Mouse (Mus musculus) adrenal gland, adult (tissue): ENCODE measurements at regions not wholly inside any gene's neighbourhood (a gene's known extent, or its start where the extent isn't known, plus 50 kb on each side); places are given as distances from the start of the nearest gene placed in this dataset.
"Not testable (repeated sequence)": the region's sequence is repeated elsewhere in the genome, so short reads cannot be mapped to it uniquely, and the experiment has no call there.

Experiments used
- DNase-seq, 2 experiments: peaks; one replicate each; pipeline ENCODE4 v3.0.0; 2022 to 2023; ENCODE audit warnings: low spot score in 1 of 2; ENCODE audit not compliant: inconsistent age in 2 of 2

DNA sequence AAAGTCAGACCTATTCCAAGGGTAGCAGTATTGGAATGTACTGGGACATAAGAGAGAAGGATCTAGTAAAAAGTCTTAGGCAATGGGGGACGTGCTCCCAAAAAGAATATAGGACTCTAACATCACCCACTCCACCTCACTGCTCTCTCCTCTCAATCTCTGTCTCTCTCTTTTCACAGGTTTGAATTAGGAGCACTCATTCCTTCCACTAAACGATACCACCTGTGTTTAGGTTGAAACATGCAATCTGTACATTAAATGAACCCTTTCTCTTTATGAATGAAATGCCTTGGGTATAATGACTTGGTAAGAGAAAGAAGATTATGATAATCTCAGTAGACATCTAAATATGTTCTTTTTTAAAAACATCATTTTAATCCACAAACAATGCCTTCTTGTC lies 129.4 kb downstream of the Zpld1 start:
- DNase-seq, result no peak

DNA sequence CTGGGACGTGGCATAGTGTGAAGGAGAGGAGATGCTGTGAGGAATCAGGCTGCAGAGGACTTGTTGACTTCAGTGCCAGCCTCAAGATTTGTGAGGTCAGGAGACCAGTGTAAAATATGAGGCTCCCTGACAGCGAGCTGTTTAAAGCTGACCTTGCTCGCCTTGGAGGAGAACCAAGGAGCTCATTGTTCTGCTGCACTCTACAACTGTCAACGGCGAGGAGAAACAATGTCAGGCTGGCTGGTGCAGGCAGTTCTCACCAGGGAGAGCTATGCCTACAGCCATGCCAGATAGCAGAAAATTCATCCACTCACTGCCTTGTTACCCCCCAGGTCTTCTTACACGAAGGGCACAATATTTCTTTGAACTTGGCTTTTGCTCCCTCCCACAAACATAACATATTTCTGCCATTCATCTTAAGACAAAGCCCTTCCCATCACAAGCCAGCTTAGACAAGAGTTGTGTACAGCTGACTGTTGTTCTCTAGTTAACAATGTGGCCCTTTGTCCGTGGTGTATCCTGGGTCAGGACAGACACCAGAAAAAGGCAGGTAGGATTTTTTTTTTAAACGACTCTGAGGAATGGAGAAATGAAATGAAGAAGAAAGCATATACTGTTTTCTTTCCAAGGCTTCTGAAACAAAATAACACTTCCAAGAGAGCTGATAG lies 131.5 kb downstream of the Zpld1 start:
- DNase-seq, result peak; percentile 8 to 72

DNA sequence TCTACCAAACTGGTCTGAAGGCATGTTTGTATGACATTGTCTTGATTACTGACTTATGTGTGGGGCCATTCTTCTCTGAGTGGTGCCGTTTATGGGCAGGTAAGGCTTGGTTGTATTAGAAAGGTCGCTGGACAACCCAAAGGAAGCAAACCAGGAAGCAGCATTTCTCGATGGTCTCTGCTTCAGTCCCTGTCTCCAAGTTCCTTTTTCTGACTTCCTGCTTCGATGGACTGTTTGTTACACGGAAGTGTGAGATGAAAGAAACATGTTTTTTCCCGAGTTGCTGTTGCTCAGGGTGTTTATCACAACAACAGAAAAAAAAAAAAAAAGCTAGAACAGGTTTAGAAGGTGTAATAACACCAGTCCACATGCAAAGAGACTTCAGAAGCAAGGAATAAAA lies 134.9 kb downstream of the Zpld1 start:
- DNase-seq, result no peak

DNA sequence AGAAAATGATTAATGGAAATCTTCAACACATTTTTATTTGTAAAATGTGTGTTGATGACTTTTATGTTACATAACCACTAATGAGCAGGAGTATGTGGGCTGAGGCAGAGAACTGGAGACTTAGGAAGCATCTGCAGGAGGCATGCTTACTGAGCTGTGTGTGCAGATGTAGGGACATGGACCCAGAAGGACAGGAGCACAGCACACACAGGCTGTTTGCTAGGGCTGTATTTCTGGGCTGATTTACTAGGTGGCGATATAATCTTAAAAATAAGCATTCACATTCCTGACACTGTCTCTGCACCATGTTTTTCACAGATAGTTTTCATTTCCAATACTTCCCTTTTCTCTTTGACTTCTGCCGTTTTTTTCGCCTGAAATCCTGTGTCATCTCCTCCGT lies 146.1 kb downstream of the Zpld1 start:
- DNase-seq, result peak in 1 of 2 experiments; percentile 56

DNA sequence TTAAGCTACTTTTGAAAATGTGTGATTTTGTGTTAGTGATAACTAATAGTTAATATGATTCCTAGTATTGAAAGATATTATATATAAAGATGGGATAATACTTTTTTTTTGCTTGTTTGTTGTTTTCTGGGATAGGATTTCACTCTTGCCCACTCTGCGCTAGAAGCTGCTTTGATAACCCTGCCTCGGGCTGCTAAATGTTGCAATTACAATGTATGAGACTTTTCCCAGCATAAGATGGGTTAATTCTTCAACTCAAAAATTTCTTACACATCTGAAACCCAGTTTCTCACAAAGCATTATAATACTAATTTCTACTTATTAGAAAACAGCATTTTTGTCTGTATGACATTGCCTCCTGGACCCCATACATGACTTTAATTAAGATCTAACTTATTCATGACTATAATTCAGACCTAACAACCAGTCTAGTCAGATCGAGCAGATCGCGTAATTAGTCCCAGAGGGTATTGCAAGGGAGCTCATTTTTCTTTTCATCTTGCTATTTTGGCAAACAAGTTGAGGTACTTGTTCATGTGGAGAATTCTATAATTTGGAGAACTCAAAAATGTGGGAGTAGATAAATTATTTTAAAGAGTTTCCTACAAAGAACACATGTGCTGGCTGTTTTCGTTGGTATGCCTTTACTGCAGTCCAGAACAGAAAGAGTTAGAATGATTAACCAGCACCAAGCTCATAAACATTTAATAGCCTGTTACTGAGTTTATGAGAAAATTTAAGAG lies 155.2 kb downstream of the Zpld1 start:
- no peak for DNase-seq

DNA sequence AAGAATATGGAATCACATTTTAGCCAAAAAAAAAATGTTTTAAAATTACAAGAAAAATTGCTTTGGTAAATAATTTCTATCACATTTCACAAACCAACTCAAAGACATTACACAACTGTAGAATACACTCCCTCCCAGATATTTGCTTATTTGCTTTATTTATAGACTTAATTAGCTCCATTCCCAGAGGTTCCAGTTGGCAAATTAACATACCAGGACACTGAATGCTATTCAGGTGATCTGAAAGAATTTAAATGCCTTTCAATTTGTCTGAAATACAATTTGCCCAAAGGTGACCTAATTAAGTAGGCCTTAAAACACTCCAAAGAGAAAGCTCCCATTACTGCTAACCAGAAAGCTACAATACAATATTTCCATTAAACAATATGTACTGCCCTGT lies 162.8 kb downstream of the Zpld1 start:
- DNase-seq, result peak in 1 of 2 experiments; percentile 3

DNA sequence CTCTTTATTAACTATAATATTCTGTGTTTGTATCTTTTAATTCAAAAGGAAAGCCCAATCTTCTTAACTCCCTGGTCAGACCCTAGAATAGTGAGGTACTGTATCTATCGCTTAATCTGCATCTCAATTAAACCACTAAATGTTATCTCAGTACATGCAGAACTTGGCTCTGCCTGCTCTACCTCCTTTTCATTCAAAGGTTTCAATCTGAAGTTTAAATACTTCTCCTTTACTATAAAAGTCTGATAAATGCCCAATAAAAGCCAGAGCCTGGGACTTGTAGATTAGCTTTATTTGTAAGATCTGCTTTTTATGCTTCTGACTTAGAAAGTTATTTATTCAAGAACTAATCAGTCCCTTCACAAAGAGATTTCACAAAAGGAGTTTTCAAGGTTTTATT lies 200.1 kb downstream of the Zpld1 start:
- DNase-seq, result no peak

- peak in 1 of 2 experiments; percentile 60 for DNase-seq
These were observed 210.3 kb downstream of the Zpld1 start for GRCm38 (mm10) chr16:55087461-55087860.

DNA sequence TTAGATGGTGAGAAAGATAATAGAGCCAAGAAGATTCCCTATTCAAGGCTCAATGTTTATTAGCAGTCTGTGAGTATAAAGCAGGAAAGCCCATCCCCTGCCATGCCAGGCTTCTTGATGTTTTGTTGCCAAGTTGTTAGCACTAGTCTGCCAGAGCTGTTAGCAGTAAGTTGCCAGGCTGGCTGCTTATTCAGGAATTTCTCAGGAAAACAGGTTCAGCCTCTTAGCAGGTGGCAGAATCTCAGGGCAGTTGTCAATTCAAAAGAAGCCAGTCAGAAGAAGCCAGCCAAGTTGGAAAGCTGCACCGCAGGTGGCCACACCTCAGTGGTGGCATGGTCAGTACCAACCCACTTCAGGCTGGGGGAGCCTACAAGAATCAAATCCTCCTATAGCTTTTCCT lies 221.6 kb downstream of the Zpld1 start:
- no peak for DNase-seq

GRCm38 (mm10) chr16:55039777-55040176 lies 258.0 kb downstream of the Zpld1 start:
- no peak for DNase-seq

- no peak for DNase-seq
These were observed 296.0 kb downstream of the Zpld1 start for GRCm38 (mm10) chr16:55001661-55002289.

GRCm38 (mm10) chr16:54991595-54992240 lies 306.1 kb downstream of the Zpld1 start:
- DNase-seq, result no peak

GRCm38 (mm10) chr16:54983759-54984218 lies 314.0 kb downstream of the Zpld1 start:
- peak; percentile 11 to 69 for DNase-seq

- no peak for DNase-seq
These were observed 327.4 kb downstream of the Zpld1 start for GRCm38 (mm10) chr16:54970356-54970755.

DNA sequence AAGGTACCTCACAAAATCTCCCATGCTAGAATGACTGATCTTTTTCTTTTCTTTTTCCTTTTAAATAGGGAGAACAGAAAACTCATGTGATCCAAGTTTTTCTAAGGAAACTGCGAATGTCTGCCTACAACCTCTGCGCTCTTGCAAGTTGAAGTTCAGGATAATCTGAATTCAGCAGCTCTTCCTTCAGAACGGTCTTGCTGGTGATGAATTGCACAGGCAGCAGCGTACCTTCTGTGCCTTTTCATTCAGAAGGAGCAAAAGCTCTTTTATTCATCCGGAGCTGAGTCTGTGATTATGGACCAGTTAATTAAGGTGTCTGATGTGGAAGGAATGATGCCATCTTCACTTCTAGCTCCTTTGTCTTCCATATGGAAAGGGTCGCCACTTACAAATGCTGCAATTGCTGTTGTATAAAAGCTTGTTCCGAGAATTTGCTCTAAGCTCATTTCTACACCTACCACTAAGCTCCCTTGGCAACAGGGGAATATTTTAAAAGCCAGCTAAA lies 353.9 kb downstream of the Zpld1 start:
- DNase-seq, result no peak

GRCm38 (mm10) chr16:54928259-54928658 lies 369.5 kb downstream of the Zpld1 start:
- DNase-seq, result no peak

- DNase-seq, result no peak
These were observed 394.9 kb downstream of the Zpld1 start for GRCm38 (mm10) chr16:54902911-54903310.

DNA sequence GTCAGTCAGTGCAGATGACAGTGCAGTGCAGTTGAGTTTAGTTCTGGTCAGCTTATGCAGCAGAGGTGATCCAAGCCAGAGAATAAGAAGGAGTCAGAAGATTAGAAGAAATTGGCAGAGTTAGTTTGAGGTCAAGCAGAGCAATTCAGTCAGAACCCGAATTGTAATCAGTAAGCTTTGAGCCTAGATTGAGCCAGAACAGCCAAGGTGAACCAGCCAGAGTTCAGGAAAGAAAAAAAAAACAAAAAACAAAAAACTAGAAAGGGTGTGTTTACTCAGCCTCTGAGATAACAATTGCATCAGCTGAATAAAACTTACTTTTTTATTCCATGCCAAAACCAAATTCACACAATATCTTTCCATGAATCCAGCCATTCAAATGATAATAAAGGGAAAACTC lies 396.3 kb downstream of the Zpld1 start:
- no peak for DNase-seq

DNA sequence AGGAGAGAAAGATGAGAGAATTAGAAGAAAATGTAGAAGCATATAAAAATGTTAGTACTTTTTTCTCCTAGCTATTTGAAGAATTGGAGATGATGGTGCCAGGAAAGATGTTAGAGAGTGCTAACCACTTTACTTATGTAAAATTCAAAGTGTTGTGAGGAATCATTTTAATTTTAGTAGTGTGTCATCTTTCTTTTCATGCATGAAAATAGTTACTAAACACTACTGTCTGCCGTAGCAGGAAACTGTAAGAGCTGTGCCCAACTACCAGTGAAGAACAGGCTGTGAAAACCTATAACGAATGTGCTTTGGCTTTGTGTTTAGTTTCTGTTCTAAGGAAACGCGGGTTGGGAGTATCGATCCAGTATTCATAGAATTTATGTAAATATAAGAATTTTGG lies 403.1 kb downstream of the Zpld1 start:
- DNase-seq, result no peak

GRCm38 (mm10) chr16:54857369-54857768 lies 440.4 kb downstream of the Zpld1 start:
- no peak for DNase-seq

- not testable (repeated sequence) for DNase-seq
These were observed 454.8 kb downstream of the Zpld1 start for GRCm38 (mm10) chr16:54842996-54843395.
